Mouse (Mus musculus): ENCODE measurements at regions not wholly inside any gene's neighbourhood (a gene's known extent, or its start where the extent isn't known, plus 50 kb on each side); places are given as distances from the start of the nearest gene placed in this dataset.

DNA sequence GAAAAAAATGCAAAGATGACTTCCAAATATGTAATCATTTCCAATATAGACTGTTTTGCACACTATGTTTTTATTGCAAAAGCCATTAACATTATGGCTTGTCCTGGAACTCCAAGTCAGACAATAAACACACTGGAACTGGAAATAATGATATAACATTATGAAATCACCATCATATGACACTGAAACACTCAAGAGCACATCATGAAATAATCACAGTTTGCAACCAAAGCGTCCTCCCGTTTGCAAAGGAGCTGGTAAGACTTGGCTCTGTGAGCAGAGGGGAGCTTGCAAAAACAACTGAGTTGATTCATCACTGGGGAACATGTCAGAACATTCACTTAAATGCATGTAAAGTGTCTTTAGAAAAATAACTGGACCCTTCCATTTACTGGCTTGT, 562.1 kb upstream of the Atp2b1 start:
- TF ChIP-seq POLR2A (IDR thresholded peaks at IDR 0.05; ENCODE audit: borderline replicate concordance, insufficient read depth, low read length) (no peak), CTCF (IDR thresholded peaks at IDR 0.05; ENCODE audit: borderline replicate concordance, insufficient read depth, low read depth, low read length) (no peak)

Measured in cerebellum, adult 2 months (tissue).